Mouse (Mus musculus) thymus, adult 2 months (tissue): ENCODE measurements around the gene Gm15517. TPM values are rescaled to one million over a fixed set of nuclear protein-coding genes. Genes with fewer than 3 reads are reported as not detected.
"Not testable (repeated sequence)": the region's sequence is repeated elsewhere in the genome, so short reads cannot be mapped to it uniquely, and the experiment has no call there.

Experiments
- DNase-seq: peaks from one replicate; pipeline ENCODE4 v3.0.0; 2021
- H3K27ac ChIP-seq: fragments of 200-500 bp; 2 replicates; pipeline ENCODE4 v1.5.1; 2012; ENCODE audit warnings: low read length, control low read depth; ENCODE audit not compliant: control insufficient read depth, insufficient read depth
- H3K27me3 ChIP-seq: fragments of 200-500 bp; 2 replicates; pipeline ENCODE4 v1.6.1; 2012; ENCODE audit warnings: mild to moderate bottlenecking, low read length, moderate library complexity, mixed read lengths; ENCODE audit not compliant: control insufficient read depth, insufficient read depth
- H3K36me3 ChIP-seq: fragments of 200-500 bp; 2 replicates; pipeline ENCODE4 v1.6.1; 2012; ENCODE audit warnings: mild to moderate bottlenecking, low read length, moderate library complexity; ENCODE audit not compliant: control insufficient read depth, insufficient read depth
- H3K4me1 ChIP-seq: fragments of 200-500 bp; replicated peaks from 2 replicates; pipeline ENCODE4 v1.6.1; 2012; ENCODE audit warnings: low read length; ENCODE audit not compliant: control insufficient read depth, insufficient read depth
- H3K4me3 ChIP-seq: fragments of 200-500 bp; 2 replicates; pipeline ENCODE4 v1.5.1; 2012; ENCODE audit warnings: mild to moderate bottlenecking, low read length, control low read depth, moderate library complexity; ENCODE audit not compliant: control insufficient read depth, insufficient read depth
- CTCF ChIP-seq: fragments of 200-500 bp; IDR thresholded peaks from 2 replicates; pipeline ENCODE4 v1.5.1; 2012; ENCODE audit warnings: mild to moderate bottlenecking, control low read depth, low read length, moderate library complexity, borderline replicate concordance; ENCODE audit not compliant: control insufficient read depth, poor library complexity, insufficient read depth; ENCODE audit errors: extremely low read depth
- POLR2A ChIP-seq: fragments of 200-500 bp; IDR thresholded peaks from 2 replicates; pipeline ENCODE4 v1.6.1; 2012; ENCODE audit warnings: mild to moderate bottlenecking, low read length, control low read depth, moderate library complexity; ENCODE audit not compliant: control insufficient read depth, poor library complexity, insufficient read depth; ENCODE audit errors: extremely low read depth
- WGBS: fragments of 180-500 bp; shearing (Covaris S2); methylation state at CpG from one replicate; pipeline ENCODE4 v1.1.7; 2018; 5-methylcytosine and 5-hydroxymethylcytosine counted together
- polyA plus RNA-seq: library from polyadenylated mRNA; depleted of rRNA; stranded (reverse); fragments of >200 nt; gene quantifications from 2 replicates; pipeline ENCODE4 v1.2.3, GENCODE M21; 2012

Gm15517 gene
- polyA plus RNA-seq, 1 experiment, result 1.1 TPM

- Histone ChIP-seq H3K4me3 (no peak overlapping the region), H3K36me3 (peaks cover 14% of the 10 kb centered on the region; the same call in 1 of the 2 replicates), H3K4me1 (peaks cover 6% of the 10 kb centered on the region; the same call in 1 of the 2 replicates), H3K27ac (no peak overlapping the region), H3K27me3 (no peaks in the 10 kb centered on the region)
- DNase-seq, result no peak
- 97% methylated on average over 4 of the region's 4 CpGs for WGBS
- TF ChIP-seq POLR2A (no peak), CTCF (no peak)
These were observed 12.0 kb upstream of the Gm15517 start for GRCm38 (mm10) chr7:44249248-44249647.

GRCm38 (mm10) chr7:44250732-44251275, 10.4 kb upstream of the Gm15517 start:
- H3K36me3 ChIP-seq, result peaks cover 14% of the 10 kb centered on the region; the same call in 1 of the 2 replicates
- not testable (repeated sequence) for H3K4me1 ChIP-seq, H3K27me3 ChIP-seq, H3K4me3 ChIP-seq, H3K27ac ChIP-seq, DNase-seq
- 96% methylated on average over 17 of the region's 17 CpGs for WGBS

- Histone ChIP-seq H3K4me3 (no peak overlapping the region), H3K27me3 (no peaks in the 10 kb centered on the region), H3K4me1 (no peaks in the 10 kb centered on the region), H3K36me3 (peaks cover 14% of the 10 kb centered on the region; the same call in 1 of the 2 replicates), H3K27ac (no peak overlapping the region)
- TF ChIP-seq CTCF, result no peak
- no peak for TF ChIP-seq POLR2A
- 92% methylated on average over 15 of the region's 15 CpGs for WGBS
- no peak for DNase-seq
These were observed 8.1 kb upstream of the Gm15517 start for GRCm38 (mm10) chr7:44253023-44253616.

- Histone ChIP-seq H3K4me1 (no peaks in the 10 kb centered on the region), H3K27ac (no peak overlapping the region), H3K36me3 (peaks cover 10% of the 10 kb centered on the region; the same call in 1 of the 2 replicates), H3K27me3 (no peaks in the 10 kb centered on the region), H3K4me3 (no peak overlapping the region)
- TF ChIP-seq POLR2A, result no peak
- no peak for TF ChIP-seq CTCF
- DNase-seq, result no peak
- WGBS, result 86% methylated on average over 6 of the region's 6 CpGs
These were observed 6.3 kb upstream of the Gm15517 start for GRCm38 (mm10) chr7:44254930-44255329.

GRCm38 (mm10) chr7:44257278-44257677, 4.0 kb upstream of the Gm15517 start, which contains the start of gene Acp4:
TSS of gene Acp4 (minus strand) at chr7:44257378.
- H3K27ac ChIP-seq, result no peak within 1 kb of the TSS
- no peaks in the 10 kb centered on the region for H3K27me3 ChIP-seq
- WGBS, result 89% methylated on average over 4 of the region's 4 CpGs
- H3K4me1 ChIP-seq, result no peaks in the 10 kb centered on the region
- no peak for TF ChIP-seq POLR2A
- DNase-seq, result no peak
- H3K36me3 ChIP-seq, result peaks cover 4% of the 10 kb centered on the region; the same call in 1 of the 2 replicates
- no peak within 1 kb of the TSS for H3K4me3 ChIP-seq

DNA sequence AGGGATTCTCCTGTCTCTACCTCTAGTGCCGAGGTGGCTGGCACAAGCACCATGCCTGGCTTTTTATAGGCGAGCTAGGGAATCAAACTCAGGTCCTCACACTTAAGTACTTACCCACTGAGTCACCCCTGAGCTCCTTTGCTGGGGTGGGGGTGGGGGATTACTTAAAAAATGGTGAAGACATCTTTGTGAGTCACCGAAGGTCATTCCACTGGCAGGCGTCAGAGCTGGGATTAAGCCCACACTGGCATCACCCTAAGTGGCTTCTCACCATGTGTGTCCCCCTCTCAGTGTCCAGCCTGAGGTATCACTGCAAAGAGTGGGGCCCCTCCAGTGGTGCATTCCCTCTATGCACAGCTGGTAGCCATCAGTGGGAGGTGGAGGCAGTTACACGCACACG, 837 bp upstream of the Gm15517 start:
- peaks cover 6% of the 10 kb centered on the region for H3K4me1 ChIP-seq
- DNase-seq, result no peak
- TF ChIP-seq CTCF (no peak), POLR2A (no peak)
- no peak overlapping the region for H3K4me3 ChIP-seq
- no peak overlapping the region for H3K27ac ChIP-seq
- H3K36me3 ChIP-seq, result no peaks in the 10 kb centered on the region
- 89% methylated on average over 6 of the region's 6 CpGs for WGBS
- H3K27me3 ChIP-seq, result no peaks in the 10 kb centered on the region

DNA sequence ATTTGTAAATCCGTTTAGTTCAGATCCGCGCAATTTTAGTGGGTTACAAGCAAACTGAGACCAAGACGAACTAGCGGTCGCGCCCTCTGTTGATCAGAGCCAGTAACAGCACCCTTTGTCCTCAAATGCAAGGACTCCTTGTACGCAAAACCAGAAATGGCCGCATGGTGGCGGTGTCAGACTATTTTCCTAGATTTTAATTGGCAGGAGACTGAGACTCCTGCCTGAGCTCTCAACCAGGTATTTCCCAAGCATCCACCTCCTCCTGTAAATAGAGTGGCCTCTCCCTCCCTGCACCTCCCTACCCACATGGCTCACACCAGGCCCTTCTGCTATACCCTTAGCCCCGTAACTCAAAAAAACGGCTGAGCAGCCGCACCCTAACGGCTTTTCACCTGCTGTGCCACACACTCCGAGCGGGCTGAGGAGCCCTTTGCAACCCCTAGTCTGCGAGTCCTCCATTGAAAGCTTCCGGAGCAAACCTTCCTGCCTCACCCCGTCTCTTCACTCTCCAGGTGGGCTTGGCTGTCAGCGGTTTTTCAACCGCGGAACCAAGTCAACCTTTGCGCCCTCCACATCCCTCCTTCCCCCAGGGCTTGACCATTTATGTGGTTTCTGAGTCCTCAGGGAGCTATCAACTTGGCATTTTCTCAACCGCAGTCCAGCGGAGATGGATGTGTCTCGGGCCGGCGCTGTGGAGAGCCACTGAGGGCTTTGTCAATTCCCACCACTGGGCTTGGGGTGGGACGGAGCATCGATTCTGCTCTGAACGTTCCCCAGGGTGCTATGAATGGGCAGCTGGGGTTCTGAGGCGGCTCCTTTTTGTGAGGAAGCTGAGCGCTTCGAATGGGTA, 1.8 kb downstream of the Gm15517 start:
- TF ChIP-seq CTCF, result peak; percentile 58; the same call in 1 of the 2 replicates
- 0 out of 2 replicates have a peak, but pooled peaks have one; percentile 24 for TF ChIP-seq POLR2A

More for the DNA sequence above, 1.8 kb downstream of the Gm15517 start:
- H3K27me3 ChIP-seq, result no peaks in the 10 kb centered on the region
- H3K27ac ChIP-seq, result no peak overlapping the region
- peak; percentile 94 for DNase-seq
- WGBS, result 1% methylated on average over 34 of the region's 34 CpGs
- peaks cover 6% of the 10 kb centered on the region for H3K4me1 ChIP-seq
- no peaks in the 10 kb centered on the region for H3K36me3 ChIP-seq
- peak overlapping the region; percentile 36 for H3K4me3 ChIP-seq
